Mouse (Mus musculus) liver, embryonic 13.5 days (tissue): Measurements from ENCODE around the gene Csdc2. TPM values are rescaled to one million over a fixed set of nuclear protein-coding genes. Genes with fewer than 3 reads are reported as not detected.

Experiments
- polyA plus RNA-seq: library from polyadenylated mRNA; unstranded; fragments of >200 nt; fragmentation: Nextera tagmentation; extraction: Ambion mirVana; gene quantifications from 2 replicates; pipeline ENCODE4 v1.2.1, GENCODE M21; 2015

Gene Csdc2
- polyA plus RNA-seq, 1 experiment from 2014 or later: 1.1 TPM

Other genes with a start within 250 kb of the Csdc2 start
- gene Chadl, start 239.5 kb upstream of the Csdc2 start, polyA plus RNA-seq: 0.25 and 0.46 TPM in 2 replicates
- 5.3 and 6.0 TPM in 2 replicates for gene Zc3h7b, start 191.7 kb upstream of the Csdc2 start, polyA plus RNA-seq
- gene Rangap1, start 191.2 kb upstream of the Csdc2 start, polyA plus RNA-seq: 90.9 and 100 TPM in 2 replicates
- gene Tef, start 134.3 kb upstream of the Csdc2 start, polyA plus RNA-seq: 4.5 and 5.9 TPM in 2 replicates
- 9.0 and 11.9 TPM in 2 replicates for gene Tob2, start 78.0 kb upstream of the Csdc2 start, polyA plus RNA-seq
- 132 and 139 TPM in 2 replicates for gene Phf5a, start 64.8 kb upstream of the Csdc2 start, polyA plus RNA-seq
- 105 and 122 TPM in 2 replicates for gene Aco2, start 64.5 kb upstream of the Csdc2 start, polyA plus RNA-seq
- 77.5 and 82.6 TPM in 2 replicates for gene Polr3h, start 10.5 kb upstream of the Csdc2 start, polyA plus RNA-seq
- 24.7 and 25.0 TPM in 2 replicates for gene Pmm1, start 24.2 kb downstream of the Csdc2 start, polyA plus RNA-seq
- not detected in 2 replicates for gene 1700029P11Rik, start 43.8 kb downstream of the Csdc2 start, polyA plus RNA-seq
- 77.5 and 87.7 TPM in 2 replicates for gene Xrcc6, start 51.1 kb downstream of the Csdc2 start, polyA plus RNA-seq
- gene Desi1, start 97.1 kb downstream of the Csdc2 start, polyA plus RNA-seq: 12.8 and 13.7 TPM in 2 replicates
- 224 and 231 TPM in 2 replicates for gene Snu13, start 110.8 kb downstream of the Csdc2 start, polyA plus RNA-seq
- gene 4930407I10Rik, start 122.4 kb downstream of the Csdc2 start, polyA plus RNA-seq: not detected in 2 replicates
- gene Mei1, start 133.2 kb downstream of the Csdc2 start, polyA plus RNA-seq: not detected in 2 replicates
- 8.2 and 9.9 TPM in 2 replicates for gene Ccdc134, start 191.2 kb downstream of the Csdc2 start, polyA plus RNA-seq
- gene Srebf2, start 210.4 kb downstream of the Csdc2 start, polyA plus RNA-seq: 64.2 and 70.2 TPM in 2 replicates